Mouse (Mus musculus) c-Kit-positive CD71-positive TER-119-negative erythroid progenitor cells, embryonic 14.5 days (primary cell): ENCODE data around the gene Nup62.
A peak's percentile ranks its signal among the peaks of the same experiment; 100 is the strongest.
"Not testable (repeated sequence)": the region's sequence is repeated elsewhere in the genome, so short reads cannot be mapped to it uniquely, and the experiment has no call there.

ENCODE experiments used
- DNase-seq: peaks from one replicate; pipeline ENCODE4 v3.0.0-alpha.2; 2013; ENCODE audit warnings: low read depth

Nup62 gene

GRCm38 (mm10) chr7:44864595-44865542, 49.0 kb downstream of the Nup62 start:
- DNase-seq: no peak

GRCm38 (mm10) chr7:44866276-44867009, 50.6 kb downstream of the Nup62 start:
- DNase-seq: no peak

- DNase-seq: no peak
Measured at GRCm38 (mm10) chr7:44867010-44867702, 51.3 kb downstream of the Nup62 start.

- no peak for DNase-seq
Measured at GRCm38 (mm10) chr7:44867802-44868201, 51.9 kb downstream of the Nup62 start.

- no peak for DNase-seq
Measured at GRCm38 (mm10) chr7:44868465-44868864, 52.6 kb downstream of the Nup62 start.

GRCm38 (mm10) chr7:44868919-44869696, 53.2 kb downstream of the Nup62 start:
- DNase-seq: no peak

- peak; percentile 89 for DNase-seq
Measured at GRCm38 (mm10) chr7:44869697-44870528, 54.0 kb downstream of the Nup62 start, which contains the start of gene Ptov1. TSS of gene Ptov1 (minus strand) at chr7:44869788.

- no peak for DNase-seq
Measured at GRCm38 (mm10) chr7:44870614-44871013, 54.7 kb downstream of the Nup62 start.

- no peak for DNase-seq
Measured at GRCm38 (mm10) chr7:44871181-44871580, 55.3 kb downstream of the Nup62 start.

GRCm38 (mm10) chr7:44871774-44872173, 55.9 kb downstream of the Nup62 start:
- DNase-seq: not testable (repeated sequence)

- no peak for DNase-seq
Measured at GRCm38 (mm10) chr7:44877833-44878232, 61.9 kb downstream of the Nup62 start.
